Mouse (Mus musculus) stomach, embryonic 14.5 days (tissue): ENCODE measurements around the gene Nrgn. TPM values are rescaled to one million over a fixed set of nuclear protein-coding genes. Genes with fewer than 3 reads are reported as not detected.

Experiments used
- ATAC-seq: fragments of 200-750 bp; cut with Nextera tagmentation; 2 replicates; pipeline ENCODE4 v1.8.0; 2017; ENCODE audit warnings: low read depth, moderate TSS enrichment; ENCODE audit not compliant: insufficient number of reproducible peaks, insufficient read depth, low FRiP score
- H3K27ac ChIP-seq: fragments of 300-500 bp; sonication (generic); 2 replicates; pipeline ENCODE4 v1.5.1; 2014; ENCODE audit warnings: mild to moderate bottlenecking, low read length, moderate library complexity, mixed read lengths
- H3K27me3 ChIP-seq: fragments of 300-500 bp; sonication (generic); 2 replicates; pipeline ENCODE4 v1.6.1; 2014; ENCODE audit warnings: low read length, control low read depth, mixed read lengths; ENCODE audit not compliant: control insufficient read depth, insufficient read depth
- H3K36me3 ChIP-seq: fragments of 300-500 bp; sonication (generic); 2 replicates; pipeline ENCODE4 v1.6.1; 2014; ENCODE audit warnings: mild to moderate bottlenecking, control low read depth, low read length, moderate library complexity, mixed read lengths; ENCODE audit not compliant: control insufficient read depth, insufficient read depth
- H3K4me1 ChIP-seq: fragments of 300-500 bp; sonication (generic); 2 replicates; pipeline ENCODE4 v1.6.1; 2014; ENCODE audit warnings: low read length, control low read depth, mixed read lengths; ENCODE audit not compliant: control insufficient read depth, insufficient read depth
- H3K4me2 ChIP-seq: fragments of 300-500 bp; sonication (generic); replicated peaks from 2 replicates; pipeline ENCODE4 v1.6.1; 2014; ENCODE audit warnings: low read depth, low read length, control low read depth
- H3K4me3 ChIP-seq: fragments of 300-500 bp; sonication (generic); 2 replicates; pipeline ENCODE4 v1.5.1; 2014; ENCODE audit warnings: low read depth, low read length, control low read depth
- H3K9ac ChIP-seq: fragments of 300-500 bp; sonication (generic); replicated peaks from 2 replicates; pipeline ENCODE4 v1.6.1; 2014; ENCODE audit warnings: low read depth, mild to moderate bottlenecking, control low read depth, low read length, moderate library complexity, mixed read lengths
- H3K9me3 ChIP-seq: fragments of 300-500 bp; sonication (generic); 2 replicates; pipeline ENCODE4 v1.6.1; 2016; ENCODE audit warnings: low read depth, low read length, control low read depth; ENCODE audit not compliant: control insufficient read depth
- WGBS: fragments of 180-500 bp; shearing (Covaris S2); extraction: QIAGEN DNeasy Blood & Tissue Kit; methylation state at CpG from one replicate; pipeline ENCODE4 v1.1.7; 2014; 5-methylcytosine and 5-hydroxymethylcytosine counted together
- polyA plus RNA-seq: library from polyadenylated mRNA; unstranded; fragments of >200 nt; fragmentation: Nextera tagmentation; extraction: Ambion mirVana; gene quantifications from 2 replicates; pipeline ENCODE4 v1.2.1, GENCODE M21; 2014

The Nrgn gene
- polyA plus RNA-seq, 1 experiment from 2014 or later, result 4.7 TPM

DNA sequence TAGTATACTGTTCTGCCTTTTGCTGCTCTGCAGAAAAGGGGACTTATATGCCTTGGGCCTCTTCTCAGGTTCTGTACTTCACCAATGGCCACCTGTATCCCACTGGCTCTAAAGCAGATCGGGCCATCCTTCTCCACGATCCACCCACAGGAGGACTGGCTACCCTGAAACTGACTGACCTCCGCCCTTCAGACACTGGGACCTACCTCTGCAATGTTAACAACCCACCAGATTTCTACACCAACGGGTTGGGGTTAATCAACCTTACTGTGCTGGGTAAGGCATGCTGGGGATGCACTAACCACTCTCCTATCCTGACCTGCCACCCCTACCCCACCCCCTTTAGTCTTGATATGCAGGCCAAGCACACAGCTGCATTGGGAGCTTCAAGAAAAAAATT, 12.5 kb downstream of the Nrgn start:
- Histone ChIP-seq H3K4me2 (peak overlapping the region; percentile 23; the same call in 1 of the 2 replicates), H3K27ac (no peak overlapping the region), H3K27me3 (peaks cover 2% of the 10 kb centered on the region; the same call in 1 of the 2 replicates), H3K36me3 (no peaks in the 10 kb centered on the region), H3K4me3 (no peak overlapping the region), H3K4me1 (peaks cover 3% of the 10 kb centered on the region; the same call in 1 of the 2 replicates), H3K9me3 (no peaks in the 10 kb centered on the region), H3K9ac (no peak overlapping the region)
- WGBS, result 86% methylated on average over 4 of the region's 4 CpGs
- no peak for ATAC-seq

DNA sequence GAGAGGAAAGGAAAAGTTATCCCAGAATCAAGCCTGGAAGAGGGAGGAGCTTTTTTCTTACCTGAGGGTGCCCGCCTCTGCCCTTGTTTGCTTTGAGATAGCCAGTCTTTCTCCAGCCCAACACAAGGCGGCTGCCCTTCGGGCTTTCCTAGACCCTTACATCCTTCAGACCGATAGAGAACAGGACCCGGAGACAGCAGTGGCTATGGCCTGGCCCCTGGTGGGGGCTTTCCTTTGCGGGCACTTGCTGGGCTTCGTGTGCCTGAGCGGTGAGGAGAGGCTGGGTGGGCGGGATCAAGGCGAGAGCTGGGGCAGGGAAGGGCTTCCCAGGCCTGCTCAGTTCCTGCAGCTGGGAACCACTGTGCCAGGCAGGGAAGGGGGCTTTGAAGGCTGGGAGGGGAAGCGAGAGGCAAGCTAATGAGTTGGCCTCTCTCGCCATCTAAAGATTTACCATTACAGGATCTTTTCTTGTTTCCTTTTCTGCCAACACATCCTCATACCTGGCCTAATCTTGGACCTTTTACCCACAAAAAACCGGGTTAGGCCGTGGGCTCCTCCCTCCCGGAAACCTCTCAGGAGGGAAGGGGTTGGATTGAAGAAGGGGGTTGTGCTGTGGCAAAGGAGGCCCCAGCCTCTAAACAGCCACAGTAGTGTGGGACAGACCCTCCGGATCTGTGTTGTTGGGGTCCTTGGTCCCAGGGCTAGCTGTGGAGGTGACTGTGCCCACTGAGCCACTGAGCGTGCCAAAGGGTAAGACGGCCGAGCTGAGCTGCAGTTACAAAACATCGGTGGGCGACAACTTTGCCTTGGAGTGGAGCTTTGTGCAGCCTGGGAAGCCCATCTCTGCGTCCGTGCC, 13.3 kb downstream of the Nrgn start, which contains the start of gene Vsig2:
Vsig2 (plus strand) TSS at position 86 of the 856 bp plus-strand sequence.
- Histone ChIP-seq H3K4me1 (no peaks in the 10 kb centered on the region; the same call in 1 of the 2 replicates), H3K9ac (no peak within 1 kb of the TSS), H3K36me3 (no peaks in the 10 kb centered on the region), H3K27me3 (no peaks in the 10 kb centered on the region), H3K27ac (no peak within 1 kb of the TSS; the same call in 1 of the 2 replicates), H3K4me2 (peak within 1 kb of the TSS; percentile 23; the same call in 1 of the 2 replicates), H3K9me3 (no peaks in the 10 kb centered on the region), H3K4me3 (peak within 1 kb of the TSS; percentile 12; the same call in 1 of the 2 replicates)
- ATAC-seq, result peak; percentile 57
- 61% methylated on average over 23 of the region's 23 CpGs for WGBS

DNA sequence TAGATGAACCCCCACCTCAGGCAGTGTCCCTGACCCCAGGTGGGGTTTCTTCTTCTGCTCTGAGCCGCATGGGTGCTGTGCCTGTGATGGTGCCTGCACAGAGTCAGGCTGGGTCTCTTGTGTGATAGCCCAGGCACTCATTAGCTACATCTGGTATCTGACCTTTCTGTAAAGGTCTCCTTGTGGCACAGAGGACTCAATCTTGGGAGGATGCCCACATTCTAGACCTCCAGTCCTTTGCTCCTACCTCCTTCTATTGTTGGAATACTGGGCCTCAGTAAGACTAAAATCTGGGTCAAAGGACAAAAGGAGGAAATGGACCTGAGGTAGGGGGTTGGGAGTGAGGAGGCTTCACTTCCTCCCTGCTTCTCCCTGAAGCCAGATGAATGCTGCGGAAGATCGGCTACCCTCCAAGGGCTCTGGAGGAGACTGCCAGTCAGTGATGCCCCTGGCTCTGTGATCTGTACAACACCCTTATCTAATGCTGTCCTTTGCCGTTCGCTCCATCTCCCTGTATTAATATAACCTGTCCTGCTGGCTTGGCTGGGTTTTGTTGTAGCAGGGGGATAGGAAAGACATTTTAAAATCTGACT, 14.9 kb downstream of the Nrgn start:
- H3K4me2 ChIP-seq, result no peak overlapping the region
- no peaks in the 10 kb centered on the region for H3K4me1 ChIP-seq
- no peak overlapping the region for H3K9ac ChIP-seq
- 78% methylated on average over 5 of the region's 5 CpGs for WGBS
- no peaks in the 10 kb centered on the region for H3K27me3 ChIP-seq
- H3K36me3 ChIP-seq, result no peaks in the 10 kb centered on the region
- H3K9me3 ChIP-seq, result no peaks in the 10 kb centered on the region
- H3K27ac ChIP-seq, result no peak overlapping the region
- no peak overlapping the region for H3K4me3 ChIP-seq
- no peak for ATAC-seq

DNA sequence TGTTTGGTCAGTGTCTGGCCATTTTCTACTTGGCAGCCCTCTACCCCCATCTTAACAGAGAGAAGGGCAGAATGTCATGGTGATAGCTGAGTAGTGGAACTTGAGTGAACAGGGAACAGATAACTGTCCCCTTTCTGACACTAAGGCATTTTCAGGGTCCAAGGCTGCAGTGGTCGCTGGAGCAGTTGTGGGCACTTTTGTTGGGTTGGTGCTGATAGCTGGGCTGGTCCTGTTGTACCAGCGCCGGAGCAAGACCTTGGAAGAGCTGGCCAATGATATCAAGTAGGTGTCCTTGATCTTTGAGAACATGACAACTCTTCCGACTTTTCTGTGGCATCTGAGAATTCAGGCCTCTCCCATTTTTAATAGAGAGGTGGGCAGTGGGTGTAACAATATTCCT, 15.9 kb downstream of the Nrgn start:
- H3K27ac ChIP-seq, result no peak overlapping the region
- H3K9ac ChIP-seq, result no peak overlapping the region

DNA sequence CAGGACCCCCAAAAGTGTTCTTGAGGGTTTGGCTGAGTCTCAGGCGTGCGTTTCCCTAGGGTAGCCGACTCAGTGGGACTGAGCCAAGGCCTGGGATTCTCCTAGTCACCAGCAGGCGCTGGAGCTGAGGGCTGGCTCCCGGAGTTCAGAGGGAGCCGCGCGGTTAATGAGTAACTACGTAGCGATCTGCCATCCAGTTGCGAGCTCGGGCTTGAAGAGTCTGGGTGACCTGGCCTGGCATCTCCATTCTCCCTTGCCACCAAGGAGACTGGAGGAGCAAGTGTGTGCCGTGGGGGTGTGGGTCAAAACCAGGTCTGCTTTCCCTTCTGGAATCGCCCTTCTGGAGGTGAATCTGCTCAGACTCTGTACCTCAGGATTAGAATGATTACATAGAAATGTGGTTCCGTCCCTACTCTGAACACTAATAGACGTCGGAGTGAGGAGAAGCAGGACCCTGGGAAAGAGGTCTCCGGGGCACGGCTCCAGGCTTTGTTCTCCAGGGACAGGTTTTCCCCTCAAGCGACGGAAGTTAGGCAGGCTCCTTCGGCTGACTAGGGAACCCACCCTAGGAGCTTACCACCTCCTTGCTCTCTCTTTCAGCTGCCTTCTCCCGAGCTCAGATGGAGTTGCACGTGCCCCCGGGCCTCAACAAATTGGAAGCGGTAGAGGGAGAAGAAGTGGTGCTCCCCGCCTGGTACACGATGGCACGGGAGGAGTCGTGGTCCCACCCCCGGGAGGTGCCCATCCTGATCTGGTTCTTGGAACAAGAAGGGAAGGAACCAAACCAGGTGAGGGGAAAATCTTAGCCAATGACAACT, 21.6 kb downstream of the Nrgn start:
- H3K9me3 ChIP-seq, result no peaks in the 10 kb centered on the region
- H3K4me1 ChIP-seq, result peaks cover 24% of the 10 kb centered on the region; the same call in 1 of the 2 replicates
- peak overlapping the region; percentile 44 for H3K4me2 ChIP-seq
- H3K27me3 ChIP-seq, result peaks cover 10% of the 10 kb centered on the region; the same call in 1 of the 2 replicates
- WGBS, result 4% methylated on average over 31 of the region's 31 CpGs
- H3K27ac ChIP-seq, result peak overlapping the region; percentile 35
- H3K4me3 ChIP-seq, result peak overlapping the region; percentile 26
- ATAC-seq, result peak; percentile 80
- H3K9ac ChIP-seq, result peak overlapping the region; percentile 1; the same call in 1 of the 2 replicates
- H3K36me3 ChIP-seq, result no peaks in the 10 kb centered on the region

More for the DNA sequence above, 15.9 kb downstream of the Nrgn start:
- no peak for ATAC-seq
- Histone ChIP-seq H3K4me3 (no peak overlapping the region), H3K27me3 (no peaks in the 10 kb centered on the region), H3K4me2 (no peak overlapping the region), H3K36me3 (no peaks in the 10 kb centered on the region), H3K4me1 (no peaks in the 10 kb centered on the region), H3K9me3 (no peaks in the 10 kb centered on the region)
- 77% methylated on average over 4 of the region's 4 CpGs for WGBS

DNA sequence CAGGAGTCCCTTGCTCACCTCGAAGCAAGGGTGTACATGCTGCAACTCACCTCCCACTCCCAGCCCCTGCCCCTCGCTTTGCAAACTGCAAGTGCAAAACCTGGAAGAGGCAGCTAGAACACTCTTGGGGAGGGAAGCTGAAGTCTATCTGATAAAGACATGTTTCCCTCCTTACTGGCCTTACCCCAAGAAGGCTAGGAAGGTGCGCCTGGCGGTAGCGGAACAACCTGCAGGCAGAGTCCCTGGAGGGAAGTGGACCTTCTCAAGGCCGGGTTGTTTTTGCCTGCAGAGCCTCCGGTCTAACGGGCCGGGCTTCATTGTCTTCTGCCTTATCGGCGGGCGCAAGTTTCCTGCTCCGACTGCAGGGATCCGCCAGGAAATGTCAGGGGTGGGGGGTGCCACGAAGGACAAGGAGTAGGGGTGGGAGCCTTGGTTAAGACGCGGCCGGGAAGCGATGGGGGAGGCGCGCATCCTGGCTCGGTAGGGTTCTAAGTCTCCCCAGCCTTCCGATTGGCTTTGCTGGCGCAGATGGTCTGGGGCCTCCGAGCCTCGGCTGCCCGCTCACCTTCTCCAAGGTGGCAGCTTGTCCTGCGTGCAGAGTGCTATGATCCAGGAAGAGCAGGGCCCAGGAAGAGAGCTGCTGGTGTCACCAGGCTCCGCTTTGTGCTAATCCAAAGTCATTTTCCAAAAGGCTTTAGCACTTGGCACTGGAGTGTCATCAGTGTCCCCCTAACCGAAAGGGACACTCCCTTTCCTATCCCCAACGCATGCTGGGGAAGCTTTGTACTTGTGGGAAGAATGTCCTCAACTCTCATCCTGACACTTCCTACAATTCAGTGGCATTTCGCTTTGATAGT, 22.4 kb downstream of the Nrgn start:
- WGBS, result 3% methylated on average over 32 of the region's 32 CpGs
- ATAC-seq, result peak; percentile 34; the same call in 1 of the 2 replicates

DNA sequence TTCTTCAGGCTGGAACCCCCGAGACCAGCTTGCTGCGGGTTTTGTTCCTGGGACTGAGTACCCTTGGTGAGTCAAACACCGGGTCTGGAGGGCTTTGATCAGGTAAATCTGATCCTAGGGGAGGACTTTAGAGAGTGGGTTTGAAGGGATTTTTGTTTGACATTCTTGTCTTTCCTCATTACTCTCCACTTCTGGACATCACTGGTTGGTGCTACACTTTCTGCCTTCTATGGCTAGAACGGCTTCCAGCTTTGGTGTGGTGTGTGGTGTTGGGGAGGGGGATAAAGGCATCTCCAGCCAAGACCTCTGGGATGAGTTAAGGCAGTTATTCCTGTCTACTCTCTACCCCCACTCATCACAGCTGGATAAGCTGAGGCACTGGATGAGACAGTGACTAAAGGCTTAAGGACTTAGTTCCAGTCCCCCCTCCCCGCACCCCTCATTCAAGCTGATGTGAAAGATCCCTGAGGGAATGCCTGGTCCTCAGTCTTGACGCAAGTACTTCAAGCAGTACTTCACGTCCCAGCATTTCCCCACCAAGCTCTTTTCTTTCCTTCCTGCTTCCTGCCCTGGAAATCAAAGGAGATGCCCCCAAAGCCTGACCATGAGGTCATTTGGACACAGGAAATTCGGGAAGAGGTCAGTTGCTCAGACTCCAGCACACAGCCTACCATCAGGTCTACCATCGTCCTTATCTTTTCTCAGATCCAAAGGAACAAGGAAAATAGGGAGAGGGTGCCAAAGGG, 24.3 kb downstream of the Nrgn start:
- WGBS, result 38% methylated on average over 9 of the region's 9 CpGs
- peaks cover 3% of the 10 kb centered on the region; the same call in 1 of the 2 replicates for H3K36me3 ChIP-seq
- peak overlapping the region; percentile 66; the same call in 1 of the 2 replicates for H3K27ac ChIP-seq
- H3K4me1 ChIP-seq, result peaks cover 24% of the 10 kb centered on the region; the same call in 1 of the 2 replicates
- ATAC-seq, result no peak
- H3K9ac ChIP-seq, result no peak overlapping the region; the same call in 1 of the 2 replicates
- no peaks in the 10 kb centered on the region for H3K9me3 ChIP-seq
- peak overlapping the region; percentile 26 for H3K4me3 ChIP-seq
- H3K4me2 ChIP-seq, result no peak overlapping the region
- peaks cover 10% of the 10 kb centered on the region; the same call in 1 of the 2 replicates for H3K27me3 ChIP-seq

More for the DNA sequence above, 22.4 kb downstream of the Nrgn start:
- peaks cover 24% of the 10 kb centered on the region; the same call in 1 of the 2 replicates for H3K4me1 ChIP-seq
- H3K27ac ChIP-seq, result peak overlapping the region; percentile 55
- H3K27me3 ChIP-seq, result peaks cover 10% of the 10 kb centered on the region; the same call in 1 of the 2 replicates
- peak overlapping the region; percentile 26 for H3K4me3 ChIP-seq
- H3K9ac ChIP-seq, result peak overlapping the region; percentile 10; the same call in 1 of the 2 replicates
- H3K9me3 ChIP-seq, result no peaks in the 10 kb centered on the region
- H3K36me3 ChIP-seq, result no peaks in the 10 kb centered on the region
- peak overlapping the region; percentile 44 for H3K4me2 ChIP-seq
